Mouse (Mus musculus): ENCODE measurements around the gene Ltbr. TPM values are rescaled to one million over a fixed set of nuclear protein-coding genes. Genes with fewer than 3 reads are reported as not detected.
"Not testable (repeated sequence)": the region's sequence is repeated elsewhere in the genome, so short reads cannot be mapped to it uniquely, and the experiment has no call there.

Ltbr gene
- total RNA-seq, 2 experiments from 2014 or later = 15.3 to 17.7 TPM

GRCm38 (mm10) chr6:125314231-125314563 is 512 bp upstream of the Ltbr start:
- no peak for DNase-seq (ENCODE audit: low spot score)

- DNase-seq (ENCODE audit: low spot score) = no peak
These were observed 917 bp downstream of the Ltbr start for GRCm38 (mm10) chr6:125312581-125313355.

GRCm38 (mm10) chr6:125312171-125312570 is 1.5 kb downstream of the Ltbr start:
- DNase-seq (ENCODE audit: low spot score) = no peak

- no peak for DNase-seq (ENCODE audit: low spot score)
These were observed 4.3 kb downstream of the Ltbr start for GRCm38 (mm10) chr6:125309406-125309805.

GRCm38 (mm10) chr6:125308921-125309320 is 4.8 kb downstream of the Ltbr start:
- no peak for DNase-seq (ENCODE audit: low spot score)

- DNase-seq (ENCODE audit: low spot score) = no peak
These were observed 6.6 kb downstream of the Ltbr start for GRCm38 (mm10) chr6:125307091-125307490.

- no peak for DNase-seq (ENCODE audit: low spot score)
These were observed 8.2 kb downstream of the Ltbr start for GRCm38 (mm10) chr6:125305465-125305864.

GRCm38 (mm10) chr6:125304408-125304807 is 9.3 kb downstream of the Ltbr start:
- DNase-seq (ENCODE audit: low spot score) = not testable (repeated sequence)

- DNase-seq (ENCODE audit: low spot score) = no peak
These were observed 10.4 kb downstream of the Ltbr start for GRCm38 (mm10) chr6:125303242-125303641.

GRCm38 (mm10) chr6:125302231-125302982 is 11.3 kb downstream of the Ltbr start:
- DNase-seq (ENCODE audit: low spot score) = no peak

GRCm38 (mm10) chr6:125300982-125301381 is 12.7 kb downstream of the Ltbr start:
- no peak for DNase-seq (ENCODE audit: low spot score)

- DNase-seq (ENCODE audit: low spot score) = no peak
These were observed 16.4 kb downstream of the Ltbr start for GRCm38 (mm10) chr6:125297149-125297820.

GRCm38 (mm10) chr6:125294049-125294448 is 19.6 kb downstream of the Ltbr start:
- no peak for DNase-seq (ENCODE audit: low spot score)

GRCm38 (mm10) chr6:125292256-125292655 is 21.4 kb downstream of the Ltbr start:
- DNase-seq (ENCODE audit: low spot score) = no peak

- no peak for DNase-seq (ENCODE audit: low spot score)
These were observed 22.4 kb downstream of the Ltbr start for GRCm38 (mm10) chr6:125291329-125291728.

GRCm38 (mm10) chr6:125288730-125289129 is 25.0 kb downstream of the Ltbr start:
- DNase-seq (ENCODE audit: low spot score) = no peak

GRCm38 (mm10) chr6:125286944-125287343 is 26.7 kb downstream of the Ltbr start:
- DNase-seq (ENCODE audit: low spot score) = no peak

- no peak for DNase-seq (ENCODE audit: low spot score)
These were observed 27.8 kb downstream of the Ltbr start, which contains the start of gene Tuba3a for GRCm38 (mm10) chr6:125285890-125286289. Gene Tuba3a, minus strand, starts transcription at chr6:125286042.

- no peak for DNase-seq (ENCODE audit: low spot score)
These were observed 28.9 kb downstream of the Ltbr start for GRCm38 (mm10) chr6:125284751-125285150.

GRCm38 (mm10) chr6:125284250-125284649 is 29.4 kb downstream of the Ltbr start:
- no peak for DNase-seq (ENCODE audit: low spot score)

- DNase-seq (ENCODE audit: low spot score) = not testable (repeated sequence)
These were observed 31.0 kb downstream of the Ltbr start for GRCm38 (mm10) chr6:125282721-125283120.

GRCm38 (mm10) chr6:125279729-125280128 is 34.0 kb downstream of the Ltbr start:
- DNase-seq (ENCODE audit: low spot score) = no peak
